Mouse (Mus musculus) lung, postnatal 10 days (tissue): ENCODE measurements around the gene Rcor1.
A peak's percentile ranks its signal among the peaks of the same experiment; 100 is the strongest.

Experiments used
- DNase-seq: peaks from one replicate; pipeline ENCODE4 v3.0.0; 2021

The Rcor1 gene

GRCm38 (mm10) chr12:111165146-111165812, 126.1 kb downstream of the Rcor1 start:
- peak; percentile 47 for DNase-seq
